Mouse (Mus musculus) CH12.LX (cell line): ENCODE results near the gene Padi6.

Experiments
- BHLHE40 ChIP-seq: IDR thresholded peaks from 2 replicates; pipeline ENCODE4 v1.6.1; 2011; ENCODE audit warnings: mild to moderate bottlenecking, low read depth, low read length, improper control_type of control experiment
- CHD1 ChIP-seq: IDR thresholded peaks from 2 replicates; pipeline ENCODE4 v1.6.1; 2012; ENCODE audit warnings: low read depth, low read length, improper control_type of control experiment, inconsistent platforms
- CHD2 ChIP-seq: IDR thresholded peaks from 2 replicates; pipeline ENCODE4 v1.6.1; 2011; ENCODE audit warnings: low read length, improper control_type of control experiment
- CTCF ChIP-seq, 2 experiments: IDR thresholded peaks in 1 of 2; conservative IDR thresholded peaks in 1 of 2; 2 replicates each; pipeline ENCODE4 v1.5.1; 2011 to 2012; ENCODE audit warnings: low read depth in 2 of 2, low read length in 2 of 2, improper control_type of control experiment in 1 of 2, inconsistent platforms in 1 of 2, mild to moderate bottlenecking in 1 of 2, moderate library complexity in 1 of 2
- ETS1 ChIP-seq: conservative IDR thresholded peaks from 2 replicates; pipeline ENCODE4 v1.6.1; 2012; ENCODE audit warnings: low read depth, mild to moderate bottlenecking, inconsistent platforms, low read length, improper control_type of control experiment, moderate library complexity
- HCFC1 ChIP-seq: IDR thresholded peaks from 2 replicates; pipeline ENCODE4 v1.6.1; 2012; ENCODE audit warnings: low read depth, mild to moderate bottlenecking, inconsistent platforms, low read length, improper control_type of control experiment
- MAX ChIP-seq: IDR thresholded peaks from 2 replicates; pipeline ENCODE4 v1.6.1; 2011; ENCODE audit warnings: low read length, improper control_type of control experiment
- MEF2A ChIP-seq: IDR thresholded peaks from 2 replicates; pipeline ENCODE4 v1.6.1; 2014; ENCODE audit warnings: low read depth, mild to moderate bottlenecking, inconsistent platforms, low read length, improper control_type of control experiment, borderline replicate concordance
- POLR2AphosphoS2 ChIP-seq: IDR thresholded peaks from 2 replicates; pipeline ENCODE4 v1.6.1; 2011; ENCODE audit warnings: low read depth, low read length, improper control_type of control experiment
- RCOR1 ChIP-seq: conservative IDR thresholded peaks from 2 replicates; pipeline ENCODE4 v1.6.1; 2012; ENCODE audit warnings: low read depth, mild to moderate bottlenecking, inconsistent platforms, low read length, improper control_type of control experiment
- SIN3A ChIP-seq: IDR thresholded peaks from 2 replicates; pipeline ENCODE4 v1.6.1; 2012; ENCODE audit warnings: low read length, improper control_type of control experiment, inconsistent platforms
- UBTF ChIP-seq: IDR thresholded peaks from 2 replicates; pipeline ENCODE4 v1.6.1; 2012; ENCODE audit warnings: low read depth, mild to moderate bottlenecking, inconsistent platforms, low read length, improper control_type of control experiment, moderate library complexity
- ZMIZ1 ChIP-seq: IDR thresholded peaks from 2 replicates; pipeline ENCODE4 v1.6.1; 2012; ENCODE audit warnings: low read depth, mild to moderate bottlenecking, inconsistent platforms, low read length, improper control_type of control experiment

DNA sequence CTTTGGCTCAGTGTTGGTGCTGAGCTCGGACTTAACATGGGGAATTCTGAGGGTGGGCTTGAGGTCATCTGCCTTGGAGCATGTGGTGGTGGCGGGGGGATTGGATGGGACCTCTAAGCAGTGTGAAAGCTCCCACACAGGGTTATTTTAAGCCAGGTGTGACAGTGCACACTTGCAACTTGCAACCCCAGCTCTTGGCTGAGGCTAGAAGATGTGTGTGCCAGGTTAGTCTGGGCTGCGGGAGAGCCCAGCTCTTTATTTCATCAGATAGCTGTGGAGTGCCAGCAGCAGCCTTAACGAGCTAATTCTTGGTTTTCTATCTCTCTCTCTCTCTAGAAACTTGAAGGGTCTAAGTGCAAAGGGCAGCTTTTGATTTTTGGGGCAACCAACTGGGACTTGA is 34.8 kb downstream of the Padi6 start:
- TF ChIP-seq CTCF (conservative IDR thresholded peaks at IDR 0.05 in 1 of 2, IDR thresholded peaks at IDR 0.05 in 1 of 2; ENCODE audit: low read depth in 2 of 2, low read length in 2 of 2) (no peak), MEF2A (no peak), ETS1 (no peak), UBTF (no peak), HCFC1 (no peak), CHD1 (no peak), SIN3A (no peak), POLR2AphosphoS2 (no peak), ZMIZ1 (no peak), CHD2 (no peak), BHLHE40 (no peak), RCOR1 (no peak), MAX (no peak)
